Mouse (Mus musculus) stomach, postnatal 0 days (tissue): ENCODE measurements around the gene Itpa.

ENCODE experiments used
- CTCF ChIP-seq: IDR thresholded peaks from 2 replicates; pipeline ENCODE4 v1.5.1; 2016; ENCODE audit warnings: antibody characterized with exemption, low read depth, mild to moderate bottlenecking, moderate library complexity
- EP300 ChIP-seq: optimal IDR thresholded peaks from 2 replicates; pipeline ENCODE3; 2016; ENCODE audit warnings: antibody characterized with exemption

GRCm38 (mm10) chr2:130641351-130642025, 25.9 kb upstream of the Itpa start:
- no peak for TF ChIP-seq CTCF
- TF ChIP-seq EP300, result no peak
